Mouse (Mus musculus) neural tube, embryonic 15.5 days (tissue): ENCODE measurements at regions not wholly inside any gene's neighbourhood (a gene's known extent, or its start where the extent isn't known, plus 50 kb on each side); places are given as distances from the start of the nearest gene placed in this dataset. TPM values are rescaled to one million over a fixed set of nuclear protein-coding genes. Genes with fewer than 3 reads are reported as not detected.
A peak's percentile ranks its signal among the peaks of the same experiment; 100 is the strongest.

Experiments
- ATAC-seq: fragments of 200-750 bp; cut with Nextera tagmentation; 2 replicates; pipeline ENCODE4 v1.8.0; 2017; ENCODE audit warnings: mild to moderate bottlenecking, moderate TSS enrichment, moderate library complexity; ENCODE audit not compliant: low FRiP score
- H3K27ac ChIP-seq: fragments of 300-500 bp; sonication (generic); replicated peaks from 2 replicates; pipeline ENCODE4 v1.5.1; 2015; ENCODE audit warnings: mild to moderate bottlenecking, inconsistent platforms
- H3K27me3 ChIP-seq: fragments of 300-500 bp; sonication (generic); replicated peaks from 2 replicates; pipeline ENCODE4 v1.6.1; 2015; ENCODE audit warnings: inconsistent platforms
- H3K36me3 ChIP-seq: fragments of 300-500 bp; sonication (generic); 2 replicates; pipeline ENCODE4 v1.6.1; 2015; ENCODE audit warnings: inconsistent platforms
- H3K4me1 ChIP-seq: fragments of 300-500 bp; sonication (generic); 2 replicates; pipeline ENCODE4 v1.6.1; 2015; ENCODE audit warnings: inconsistent platforms
- H3K4me2 ChIP-seq: fragments of 300-500 bp; sonication (generic); 2 replicates; pipeline ENCODE4 v1.6.1; 2015; ENCODE audit warnings: inconsistent platforms, mild to moderate bottlenecking, moderate library complexity
- H3K4me3 ChIP-seq: fragments of 300-500 bp; sonication (generic); replicated peaks from 2 replicates; pipeline ENCODE4 v1.5.1; 2015; ENCODE audit warnings: mild to moderate bottlenecking, inconsistent platforms
- H3K9ac ChIP-seq: fragments of 300-500 bp; sonication (generic); replicated peaks from 2 replicates; pipeline ENCODE4 v1.6.1; 2015; ENCODE audit warnings: mild to moderate bottlenecking, inconsistent platforms
- H3K9me3 ChIP-seq: fragments of 300-500 bp; sonication (generic); replicated peaks from 2 replicates; pipeline ENCODE4 v1.6.1; 2016; ENCODE audit warnings: inconsistent platforms
- WGBS: fragments of 180-500 bp; shearing (Covaris S2); methylation state at CpG from one replicate; pipeline ENCODE4 v1.1.7; 2015; ENCODE audit warnings: mixed read lengths; 5-methylcytosine and 5-hydroxymethylcytosine counted together
- microRNA-seq: library from miRNA; unstranded; fragments of <30 nt; microRNA quantifications from one replicate; pipeline ENCODE4, GENCODE M21; 2017

GRCm38 (mm10) chr8:36029445-36029844 is 263.9 kb downstream of the Gm19410 start:
- no peak overlapping the region for H3K9ac ChIP-seq
- H3K36me3 ChIP-seq = no peaks in the 10 kb centered on the region
- no peaks in the 10 kb centered on the region for H3K27me3 ChIP-seq
- 94% methylated on average over 2 of the region's 2 CpGs for WGBS
- no peak for ATAC-seq
- no peak overlapping the region for H3K27ac ChIP-seq
- H3K4me1 ChIP-seq = no peaks in the 10 kb centered on the region; the same call in 1 of the 2 replicates
- no peak overlapping the region for H3K4me3 ChIP-seq
- no peak overlapping the region for H3K4me2 ChIP-seq
- no peaks in the 10 kb centered on the region for H3K9me3 ChIP-seq

GRCm38 (mm10) chr8:36030237-36030636 is 264.6 kb downstream of the Gm19410 start:
- Histone ChIP-seq H3K4me1 (no peaks in the 10 kb centered on the region; the same call in 1 of the 2 replicates), H3K4me3 (no peak overlapping the region), H3K27me3 (no peaks in the 10 kb centered on the region), H3K9ac (no peak overlapping the region), H3K36me3 (no peaks in the 10 kb centered on the region), H3K9me3 (no peaks in the 10 kb centered on the region), H3K27ac (no peak overlapping the region), H3K4me2 (no peak overlapping the region)
- no peak for ATAC-seq
- WGBS = 91% methylated on average over 3 of the region's 3 CpGs

DNA sequence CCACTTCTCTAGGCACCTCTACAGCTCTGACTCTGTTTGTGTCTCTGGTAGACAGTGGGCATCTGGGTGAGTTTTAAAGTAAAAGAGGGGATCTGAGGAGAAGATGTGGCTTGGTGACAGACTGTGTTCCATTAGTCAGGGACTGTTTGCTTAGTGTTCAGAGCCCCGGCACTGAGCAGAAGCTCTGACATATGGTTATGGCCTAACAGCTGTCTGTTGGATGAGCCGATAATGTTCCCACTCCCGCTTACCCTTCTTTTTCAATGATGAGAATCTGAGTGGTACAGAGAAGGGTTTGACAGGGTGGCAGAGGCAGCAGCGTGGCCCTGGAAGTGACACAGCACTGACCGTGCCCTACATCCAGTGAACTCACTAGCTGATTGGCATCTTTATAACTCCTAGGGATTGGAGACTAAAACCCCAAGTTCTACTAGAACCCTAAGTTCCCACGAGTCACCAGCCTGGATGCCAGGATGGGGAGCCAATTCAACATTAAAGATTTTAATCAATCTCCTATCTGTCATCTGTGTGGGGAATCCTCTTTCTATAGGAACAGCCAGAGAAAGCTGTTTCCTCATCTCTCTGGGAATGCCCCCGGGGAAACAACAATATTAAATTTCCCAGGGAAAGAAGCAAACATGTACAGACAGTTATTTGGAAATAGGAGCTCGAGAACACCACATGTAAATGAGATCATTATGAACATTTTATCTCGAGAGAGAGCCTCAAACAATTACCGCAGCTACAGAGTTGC is 266.6 kb downstream of the Gm19410 start:
- no peak overlapping the region for H3K4me3 ChIP-seq
- no peaks in the 10 kb centered on the region; the same call in 1 of the 2 replicates for H3K4me1 ChIP-seq
- ATAC-seq = 0 out of 2 replicates have a peak, but pooled peaks have one; percentile 41
- H3K27me3 ChIP-seq = no peaks in the 10 kb centered on the region
- H3K4me2 ChIP-seq = no peak overlapping the region
- no peak overlapping the region for H3K9ac ChIP-seq
- H3K36me3 ChIP-seq = no peaks in the 10 kb centered on the region
- 64% methylated on average over 10 of the region's 10 CpGs for WGBS
- no peak overlapping the region for H3K27ac ChIP-seq
- no peaks in the 10 kb centered on the region for H3K9me3 ChIP-seq

DNA sequence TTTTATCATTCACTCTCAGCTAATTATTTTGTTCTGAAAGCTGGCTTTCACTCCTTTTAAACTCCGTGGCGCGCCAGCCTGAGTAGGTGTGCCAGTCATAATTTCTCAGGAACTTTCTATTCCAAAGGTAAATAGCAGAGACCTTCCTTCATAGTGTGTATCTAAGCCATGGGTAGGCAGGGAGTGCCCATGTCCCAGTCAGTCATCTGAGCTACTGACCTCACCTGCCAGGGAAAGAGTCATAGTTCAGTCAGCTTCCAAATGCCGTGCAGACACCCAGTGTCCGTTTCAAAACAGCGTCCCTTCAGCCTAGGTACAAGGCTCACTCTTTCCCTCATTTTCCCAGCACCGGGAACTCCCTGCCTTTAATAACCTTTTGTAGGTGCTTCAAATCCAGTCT is 269.7 kb downstream of the Gm19410 start:
- Histone ChIP-seq H3K4me1 (no peaks in the 10 kb centered on the region; the same call in 1 of the 2 replicates), H3K4me3 (no peak overlapping the region), H3K27me3 (no peaks in the 10 kb centered on the region), H3K4me2 (no peak overlapping the region), H3K9me3 (no peaks in the 10 kb centered on the region), H3K27ac (no peak overlapping the region), H3K9ac (no peak overlapping the region), H3K36me3 (no peaks in the 10 kb centered on the region)
- no peak for ATAC-seq
- 97% methylated on average over 7 of the region's 7 CpGs for WGBS

GRCm38 (mm10) chr8:36036271-36036670 is 270.7 kb downstream of the Gm19410 start:
- Histone ChIP-seq H3K9me3 (no peaks in the 10 kb centered on the region), H3K27me3 (no peaks in the 10 kb centered on the region), H3K9ac (no peak overlapping the region), H3K4me1 (no peaks in the 10 kb centered on the region; the same call in 1 of the 2 replicates), H3K36me3 (no peaks in the 10 kb centered on the region), H3K4me2 (no peak overlapping the region), H3K4me3 (no peak overlapping the region), H3K27ac (no peak overlapping the region)
- WGBS = 81% methylated on average over 6 of the region's 6 CpGs
- ATAC-seq = no peak

DNA sequence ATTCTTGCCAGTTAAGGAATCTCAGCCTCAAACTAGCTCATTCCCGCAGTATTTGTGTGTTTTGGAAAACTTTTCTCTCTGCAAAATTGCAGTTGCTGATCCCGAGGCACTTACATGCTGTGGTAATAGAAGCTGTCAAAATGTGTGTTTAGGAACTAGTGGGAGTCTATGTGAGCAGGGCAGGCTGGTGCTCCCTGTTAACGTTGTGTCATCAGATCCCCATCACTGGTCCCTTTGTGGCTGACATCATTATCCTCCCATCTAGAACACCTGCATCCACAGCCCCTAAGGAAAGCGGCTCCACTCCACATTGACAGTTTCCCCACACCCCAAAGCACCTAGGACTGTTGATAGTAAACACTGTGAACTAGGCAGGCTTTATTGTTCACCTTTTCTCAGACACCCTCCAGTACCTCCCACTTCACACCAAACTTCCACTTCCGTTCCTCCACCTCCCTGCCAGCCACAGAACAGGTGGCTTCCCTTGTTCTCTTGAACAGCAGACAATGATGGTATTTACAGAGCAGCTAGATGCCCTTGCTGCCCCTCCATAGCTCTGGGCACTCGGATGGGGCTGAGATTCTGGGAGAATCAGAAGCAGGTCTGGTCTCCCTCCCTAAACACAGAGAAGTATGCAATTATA is 275.8 kb downstream of the Gm19410 start:
- no peak overlapping the region for H3K4me3 ChIP-seq
- H3K36me3 ChIP-seq = no peaks in the 10 kb centered on the region
- no peak overlapping the region for H3K9ac ChIP-seq
- H3K27ac ChIP-seq = no peak overlapping the region
- H3K9me3 ChIP-seq = no peaks in the 10 kb centered on the region
- no peak for ATAC-seq
- H3K4me1 ChIP-seq = no peaks in the 10 kb centered on the region
- no peak overlapping the region for H3K4me2 ChIP-seq
- H3K27me3 ChIP-seq = no peaks in the 10 kb centered on the region
- 74% methylated on average over 6 of the region's 6 CpGs for WGBS

DNA sequence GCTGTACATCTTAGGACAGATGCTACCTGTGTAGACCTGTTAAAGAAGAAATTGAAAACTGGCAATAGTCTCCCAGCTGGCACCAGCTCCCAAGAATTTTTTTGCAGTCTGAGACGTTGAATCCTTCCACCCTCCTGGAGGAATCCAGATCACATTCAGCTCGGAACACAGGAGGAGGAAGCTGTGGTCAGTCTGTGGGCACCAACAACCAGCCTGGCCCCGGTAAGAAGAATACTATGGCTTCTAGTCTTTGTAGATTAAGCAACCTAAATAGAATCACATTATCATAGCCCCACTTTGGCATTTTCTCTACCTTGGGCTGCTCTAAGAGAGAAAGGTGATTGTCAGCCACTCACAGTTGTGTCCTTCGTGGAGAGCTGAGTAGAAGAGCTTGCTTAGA is 277.0 kb downstream of the Gm19410 start:
- no peak overlapping the region for H3K9ac ChIP-seq
- ATAC-seq = no peak
- no peaks in the 10 kb centered on the region for H3K36me3 ChIP-seq
- no peaks in the 10 kb centered on the region for H3K9me3 ChIP-seq
- no peaks in the 10 kb centered on the region for H3K27me3 ChIP-seq
- no peak overlapping the region for H3K4me2 ChIP-seq
- H3K27ac ChIP-seq = no peak overlapping the region
- no peaks in the 10 kb centered on the region for H3K4me1 ChIP-seq
- H3K4me3 ChIP-seq = no peak overlapping the region
- 93% methylated on average over 4 of the region's 4 CpGs for WGBS

Small RNA genes lying in the stretch of these regions (microRNA-seq; reads per million reads assigned to microRNA genes)
- not detected for gene Gm22030
